Mouse (Mus musculus) kidney, adult 2 months (tissue): ENCODE results near the gene Cldn14.

ENCODE experiments used
- CTCF ChIP-seq: fragments of 200-500 bp; conservative IDR thresholded peaks from 2 replicates; pipeline ENCODE4 v1.5.1; 2011; ENCODE audit warnings: low read depth, mild to moderate bottlenecking, control low read depth, low read length, moderate library complexity, mixed read lengths; ENCODE audit not compliant: insufficient read depth, insufficient read length
- POLR2A ChIP-seq: fragments of 200-500 bp; IDR thresholded peaks from one replicate; pipeline ENCODE4 v1.6.1; 2011; ENCODE audit warnings: low read depth, low read length, control low read depth

DNA sequence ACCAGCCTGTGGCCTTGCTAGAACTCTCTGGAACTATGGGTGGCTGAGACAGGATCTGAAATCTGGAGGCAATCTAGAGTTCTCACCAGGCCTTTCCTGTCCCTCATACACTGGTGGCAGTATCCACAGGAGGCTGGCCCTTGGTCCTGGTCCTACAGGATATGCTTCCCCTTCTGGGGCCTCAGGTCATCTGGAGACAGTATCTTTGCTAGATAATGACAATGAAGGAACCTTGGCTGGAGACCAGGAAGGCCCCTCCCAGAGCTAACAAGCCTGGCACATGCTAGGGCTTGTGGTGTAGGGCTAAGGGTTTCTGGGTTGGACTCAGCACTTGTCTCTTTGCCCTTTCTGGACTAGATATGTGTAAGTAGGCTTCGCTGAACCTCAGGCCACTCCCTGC lies 35.2 kb upstream of the Cldn14 start:
- TF ChIP-seq CTCF (no peak), POLR2A (no peak)
